Mouse (Mus musculus) embryonic facial prominence, embryonic 12.5 days (tissue): ENCODE measurements around the gene Adamts16. TPM values are rescaled to one million over a fixed set of nuclear protein-coding genes. Genes with fewer than 3 reads are reported as not detected.

Experiments used
- ATAC-seq: fragments of 200-750 bp; cut with Nextera tagmentation; 2 replicates; pipeline ENCODE4 v1.8.0; 2017; ENCODE audit not compliant: insufficient number of reproducible peaks, insufficient read depth, low FRiP score, low TSS enrichment
- H3K27ac ChIP-seq: fragments of 300-500 bp; sonication (generic); 2 replicates; pipeline ENCODE4 v1.5.1; 2016; ENCODE audit warnings: mild to moderate bottlenecking
- H3K27me3 ChIP-seq: fragments of 300-500 bp; sonication (generic); 2 replicates; pipeline ENCODE4 v1.6.1; 2016; ENCODE audit warnings: mild to moderate bottlenecking, moderate library complexity
- H3K36me3 ChIP-seq: fragments of 300-500 bp; sonication (generic); 2 replicates; pipeline ENCODE4 v1.6.1; 2016; ENCODE audit warnings: mild to moderate bottlenecking
- H3K4me1 ChIP-seq: fragments of 300-500 bp; sonication (generic); 2 replicates; pipeline ENCODE4 v1.6.1; 2016
- H3K4me2 ChIP-seq: fragments of 300-500 bp; sonication (generic); replicated peaks from 2 replicates; pipeline ENCODE4 v1.6.1; 2016; ENCODE audit warnings: mild to moderate bottlenecking, moderate library complexity
- H3K4me3 ChIP-seq: fragments of 300-500 bp; sonication (generic); 2 replicates; pipeline ENCODE4 v1.5.1; 2016; ENCODE audit warnings: mild to moderate bottlenecking
- H3K9ac ChIP-seq: fragments of 300-500 bp; sonication (generic); 2 replicates; pipeline ENCODE4 v1.6.1; 2016; ENCODE audit warnings: mild to moderate bottlenecking, moderate library complexity
- H3K9me3 ChIP-seq: fragments of 300-500 bp; sonication (generic); 2 replicates; pipeline ENCODE4 v1.6.1; 2016; ENCODE audit warnings: mild to moderate bottlenecking, moderate library complexity
- WGBS: fragments of 180-500 bp; shearing (Covaris S2); methylation state at CpG from one replicate; pipeline ENCODE4 v1.1.7; 2016; 5-methylcytosine and 5-hydroxymethylcytosine counted together
- polyA plus RNA-seq: library from polyadenylated mRNA; unstranded; fragments of >200 nt; fragmentation: Nextera tagmentation; extraction: Ambion mirVana; gene quantifications from 2 replicates; pipeline ENCODE4 v1.2.1, GENCODE M21; 2016

Adamts16 gene
- polyA plus RNA-seq, 1 experiment from 2014 or later, result 1.3 TPM

DNA sequence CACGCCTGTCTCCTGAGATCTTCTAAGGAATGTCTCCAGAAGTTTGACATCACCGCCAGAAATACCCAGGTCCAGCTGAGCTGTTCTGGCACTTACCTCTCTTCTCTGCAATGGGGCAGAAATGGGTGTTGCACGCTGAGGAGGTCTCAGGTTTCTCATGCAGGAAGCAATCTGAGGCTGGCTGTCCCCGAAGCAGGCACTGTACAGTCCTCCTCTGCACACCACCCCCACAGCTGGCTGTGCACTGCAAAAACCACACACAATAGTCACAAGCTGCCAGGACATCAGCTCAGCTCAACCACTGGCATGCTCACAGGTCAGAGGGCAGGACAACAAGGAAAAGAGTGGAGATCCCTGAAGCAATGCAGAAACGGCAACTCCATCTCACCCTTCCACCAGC is 111.6 kb downstream of the Adamts16 start:
- 29% methylated on average over 5 of the region's 5 CpGs for WGBS
- Histone ChIP-seq H3K9me3 (no peaks in the 10 kb centered on the region), H3K4me2 (no peak overlapping the region), H3K4me1 (peaks cover 14% of the 10 kb centered on the region; the same call in 1 of the 2 replicates), H3K36me3 (no peaks in the 10 kb centered on the region), H3K27me3 (no peaks in the 10 kb centered on the region), H3K27ac (no peak overlapping the region), H3K4me3 (no peak overlapping the region), H3K9ac (no peak overlapping the region)
- 0 out of 2 replicates have a peak, but pooled peaks have one; percentile 65 for ATAC-seq

DNA sequence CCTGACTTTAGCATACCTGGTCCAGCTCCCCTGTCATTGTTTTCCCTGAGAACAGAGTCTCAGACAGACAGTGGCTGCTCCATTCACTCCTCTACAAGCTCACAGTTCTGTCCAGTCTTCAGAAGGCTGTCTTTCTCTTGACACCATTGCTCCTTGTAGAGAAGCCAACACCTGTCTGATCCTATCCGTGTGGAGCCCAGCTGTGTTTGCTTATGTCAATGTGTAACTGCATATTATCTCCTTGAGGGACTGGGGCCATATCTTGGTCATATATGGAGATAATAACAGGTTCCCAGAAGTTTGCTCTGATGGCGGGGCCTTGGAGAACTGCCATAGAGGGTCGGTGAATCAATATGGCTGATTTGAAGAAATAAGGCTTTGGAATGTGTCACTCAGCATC is 115.4 kb downstream of the Adamts16 start:
- H3K36me3 ChIP-seq, result no peaks in the 10 kb centered on the region
- H3K27me3 ChIP-seq, result no peaks in the 10 kb centered on the region
- H3K9ac ChIP-seq, result no peak overlapping the region
- no peak overlapping the region for H3K27ac ChIP-seq
- H3K4me1 ChIP-seq, result peaks cover 7% of the 10 kb centered on the region; the same call in 1 of the 2 replicates
- 86% methylated on average over 3 of the region's 3 CpGs for WGBS
- no peak overlapping the region for H3K4me3 ChIP-seq
- no peak overlapping the region for H3K4me2 ChIP-seq
- no peak for ATAC-seq
- H3K9me3 ChIP-seq, result no peaks in the 10 kb centered on the region

DNA sequence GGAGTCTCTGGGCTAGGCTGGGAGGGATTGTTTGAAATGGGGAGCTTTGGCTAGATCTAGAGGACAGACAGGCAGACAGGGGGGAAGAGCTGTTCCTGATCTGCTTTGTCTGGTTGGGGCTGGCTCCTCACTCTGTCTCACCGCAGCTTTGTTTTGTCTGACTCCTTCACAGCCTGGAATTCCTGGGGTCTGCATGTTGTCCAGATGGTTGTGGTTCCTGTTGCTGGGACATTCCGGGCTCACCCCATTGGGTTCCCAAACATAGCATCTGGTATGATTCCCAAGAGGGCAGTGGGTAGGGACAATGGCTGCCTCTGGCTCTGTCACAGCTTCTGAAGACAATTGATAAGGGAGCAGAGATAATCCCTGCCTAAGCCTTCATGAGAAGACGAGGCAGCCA is 117.0 kb downstream of the Adamts16 start:
- 42% methylated on average over 3 of the region's 3 CpGs for WGBS

DNA sequence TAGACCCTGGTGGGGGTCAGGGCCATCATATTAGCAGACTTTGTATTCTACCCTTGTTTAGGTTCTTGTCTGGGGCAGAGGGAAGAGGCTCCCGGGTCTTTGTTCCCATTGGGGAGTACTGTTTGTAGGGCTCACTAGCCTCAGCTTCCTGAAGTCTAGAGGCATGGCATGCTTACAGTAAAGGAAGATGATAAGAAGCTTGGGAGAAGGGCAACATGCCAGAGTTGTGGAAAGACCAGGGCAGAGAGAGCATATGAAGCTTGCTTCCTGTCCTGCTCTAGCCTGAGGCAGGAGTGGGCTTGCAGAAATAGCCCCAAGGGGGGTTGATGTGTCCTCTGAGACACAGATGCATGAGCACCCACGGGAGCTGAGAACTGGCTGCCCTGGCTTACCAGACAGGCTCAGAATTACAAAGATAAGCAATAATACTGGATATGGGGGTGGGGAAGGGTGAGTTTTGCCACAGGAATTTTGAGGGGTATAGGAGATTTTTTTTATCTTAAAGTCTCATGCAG is 117.4 kb downstream of the Adamts16 start:
- H3K36me3 ChIP-seq, result no peaks in the 10 kb centered on the region
- 72% methylated on average over 2 of the region's 2 CpGs for WGBS
- H3K4me3 ChIP-seq, result no peak overlapping the region
- H3K27me3 ChIP-seq, result no peaks in the 10 kb centered on the region
- no peak overlapping the region for H3K9ac ChIP-seq
- no peaks in the 10 kb centered on the region for H3K9me3 ChIP-seq
- H3K27ac ChIP-seq, result 0 out of 2 replicates have a peak overlapping the region, but pooled peaks have one; percentile 2
- no peaks in the 10 kb centered on the region for H3K4me1 ChIP-seq
- ATAC-seq, result no peak
- H3K4me2 ChIP-seq, result no peak overlapping the region

More for the DNA sequence above, 117.0 kb downstream of the Adamts16 start:
- no peaks in the 10 kb centered on the region for H3K36me3 ChIP-seq
- H3K4me2 ChIP-seq, result no peak overlapping the region
- no peak overlapping the region for H3K4me3 ChIP-seq
- no peaks in the 10 kb centered on the region for H3K27me3 ChIP-seq
- H3K9ac ChIP-seq, result no peak overlapping the region
- H3K27ac ChIP-seq, result 0 out of 2 replicates have a peak overlapping the region, but pooled peaks have one; percentile 2
- H3K4me1 ChIP-seq, result no peaks in the 10 kb centered on the region
- ATAC-seq, result no peak
- H3K9me3 ChIP-seq, result no peaks in the 10 kb centered on the region

DNA sequence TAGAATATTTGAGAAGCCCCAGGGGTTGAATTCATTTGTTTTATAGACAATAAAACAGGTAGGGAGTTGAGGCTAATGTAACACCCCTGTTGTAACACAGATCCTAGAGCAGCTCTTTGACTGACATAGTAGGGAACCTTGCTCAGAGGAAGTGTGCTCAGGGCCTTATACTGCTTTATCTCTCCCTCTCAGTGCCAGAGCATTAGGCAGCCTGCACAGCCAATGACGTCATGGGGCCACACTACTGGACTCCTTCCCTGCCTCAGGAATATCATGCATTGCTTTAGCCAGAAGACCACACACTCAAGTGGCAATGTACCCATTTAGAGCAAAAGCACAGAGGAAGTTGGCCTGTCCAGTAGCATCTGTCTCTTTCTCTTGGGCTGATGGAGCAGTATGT is 121.6 kb downstream of the Adamts16 start:
- WGBS, result 63% methylated on average over 1 of the region's 1 CpGs

DNA sequence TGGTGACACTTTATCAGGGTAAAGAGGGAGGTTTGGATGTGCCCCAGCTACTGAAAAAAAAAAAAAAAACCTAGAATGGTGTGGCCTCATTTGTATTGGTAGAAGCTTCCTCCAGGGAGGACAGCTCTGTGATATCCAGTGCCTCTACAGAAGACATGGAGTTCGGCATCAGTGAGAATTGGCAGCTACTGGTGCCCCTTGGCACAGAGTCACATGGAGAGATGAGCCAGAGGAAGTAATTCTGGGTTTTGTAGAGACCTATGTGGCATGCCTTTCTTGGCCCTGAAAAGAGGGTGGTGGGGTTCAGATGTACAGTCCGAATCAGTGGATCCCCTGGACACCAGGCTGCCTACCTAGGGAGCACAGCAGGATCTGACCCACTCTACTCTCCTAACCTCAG is 122.8 kb downstream of the Adamts16 start:
- no peak overlapping the region for H3K4me2 ChIP-seq
- H3K9me3 ChIP-seq, result no peaks in the 10 kb centered on the region
- no peak for ATAC-seq
- H3K4me1 ChIP-seq, result no peaks in the 10 kb centered on the region
- no peaks in the 10 kb centered on the region for H3K27me3 ChIP-seq
- WGBS, result 74% methylated on average over 2 of the region's 2 CpGs
- H3K4me3 ChIP-seq, result no peak overlapping the region
- H3K9ac ChIP-seq, result no peak overlapping the region
- no peaks in the 10 kb centered on the region for H3K36me3 ChIP-seq
- no peak overlapping the region for H3K27ac ChIP-seq

More for the DNA sequence above, 121.6 kb downstream of the Adamts16 start:
- Histone ChIP-seq H3K36me3 (no peaks in the 10 kb centered on the region), H3K4me1 (no peaks in the 10 kb centered on the region), H3K4me3 (no peak overlapping the region), H3K4me2 (no peak overlapping the region), H3K9ac (no peak overlapping the region), H3K27me3 (no peaks in the 10 kb centered on the region), H3K9me3 (no peaks in the 10 kb centered on the region), H3K27ac (no peak overlapping the region)
- no peak for ATAC-seq

DNA sequence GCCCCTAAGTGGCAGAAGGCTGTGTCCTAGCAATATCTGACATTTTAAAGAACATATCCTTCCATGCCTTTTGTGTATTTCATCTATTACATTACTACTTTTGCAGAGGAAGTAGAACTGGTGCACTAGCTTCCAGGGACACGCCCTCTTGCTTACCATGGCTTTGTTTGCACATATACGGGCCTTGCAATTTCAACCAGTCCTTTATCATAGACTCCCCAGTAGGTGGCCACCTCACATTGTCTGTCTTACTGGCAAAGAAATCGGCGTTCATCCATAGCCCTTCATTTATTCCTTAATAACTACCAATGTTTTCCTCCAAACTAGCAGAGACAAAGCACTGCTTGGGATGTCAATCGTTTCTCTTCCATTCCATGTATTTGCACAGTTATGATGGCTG is 125.6 kb downstream of the Adamts16 start:
- no peak for ATAC-seq

DNA sequence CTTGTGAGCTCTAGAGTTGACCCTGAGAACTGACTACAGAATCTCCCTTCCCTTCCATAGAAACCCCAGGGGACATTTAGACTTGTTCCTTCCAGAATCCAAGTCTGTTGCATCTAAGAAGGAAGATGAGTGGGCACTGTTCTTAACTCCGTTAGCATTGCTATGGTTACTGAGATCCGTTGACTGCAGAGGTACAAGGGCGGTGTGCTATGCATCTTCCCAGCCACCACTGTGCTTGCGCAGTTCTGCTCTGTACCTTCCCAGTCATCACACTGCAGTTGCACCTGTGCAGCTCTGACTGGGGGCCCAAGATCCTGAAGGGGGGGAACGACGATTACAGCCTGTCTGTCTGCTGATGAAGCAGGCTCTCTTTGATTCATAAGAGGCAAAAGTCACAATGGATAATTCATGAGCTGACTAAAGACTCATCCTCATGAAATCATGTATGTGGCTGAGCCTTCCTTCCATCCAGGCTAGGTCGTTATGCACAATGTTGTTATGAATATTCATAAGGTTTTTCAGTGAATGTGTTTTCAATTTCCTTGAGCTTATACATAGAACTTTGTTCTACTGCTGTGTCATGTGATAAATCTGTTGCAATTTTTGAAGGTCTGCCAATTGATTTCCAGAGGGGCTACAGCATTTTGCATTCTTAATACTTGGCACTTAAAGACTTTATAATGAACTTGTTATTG is 127.4 kb downstream of the Adamts16 start:
- H3K9me3 ChIP-seq, result no peaks in the 10 kb centered on the region
- H3K4me2 ChIP-seq, result no peak overlapping the region
- no peak for ATAC-seq
- no peaks in the 10 kb centered on the region for H3K27me3 ChIP-seq
- H3K4me1 ChIP-seq, result no peaks in the 10 kb centered on the region; the same call in 1 of the 2 replicates
- no peak overlapping the region for H3K4me3 ChIP-seq
- WGBS, result 80% methylated on average over 7 of the region's 7 CpGs
- H3K36me3 ChIP-seq, result no peaks in the 10 kb centered on the region
- no peak overlapping the region for H3K27ac ChIP-seq
- H3K9ac ChIP-seq, result no peak overlapping the region

More for the DNA sequence above, 125.6 kb downstream of the Adamts16 start:
- WGBS, result 75% methylated on average over 5 of the region's 5 CpGs
- no peaks in the 10 kb centered on the region for H3K9me3 ChIP-seq
- no peaks in the 10 kb centered on the region for H3K4me1 ChIP-seq
- no peak overlapping the region for H3K4me3 ChIP-seq
- H3K27ac ChIP-seq, result no peak overlapping the region
- no peaks in the 10 kb centered on the region for H3K27me3 ChIP-seq
- H3K9ac ChIP-seq, result no peak overlapping the region
- no peak overlapping the region for H3K4me2 ChIP-seq
- no peaks in the 10 kb centered on the region for H3K36me3 ChIP-seq

DNA sequence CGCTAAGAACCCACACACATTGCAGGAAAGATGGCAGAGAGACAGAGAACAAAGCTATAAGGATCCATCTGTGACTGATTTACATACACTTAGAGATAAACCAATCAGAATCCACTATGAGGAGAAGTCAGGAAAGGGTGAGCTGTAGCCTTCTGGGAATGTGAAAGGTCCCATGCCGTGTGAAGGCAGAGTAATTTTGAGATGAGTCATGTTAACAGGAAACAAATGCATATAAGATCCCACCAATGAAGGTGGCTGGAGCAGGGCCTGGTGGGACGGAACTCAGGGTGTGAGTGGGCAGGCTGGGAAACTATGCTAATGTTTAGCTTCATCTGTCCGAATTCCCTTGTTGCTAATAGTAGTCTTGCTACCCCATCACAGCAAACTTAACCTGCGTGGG is 128.3 kb downstream of the Adamts16 start:
- no peaks in the 10 kb centered on the region; the same call in 1 of the 2 replicates for H3K4me1 ChIP-seq
- ATAC-seq, result no peak
- no peak overlapping the region for H3K4me3 ChIP-seq
- no peaks in the 10 kb centered on the region for H3K36me3 ChIP-seq
- H3K27ac ChIP-seq, result no peak overlapping the region
- 64% methylated on average over 5 of the region's 5 CpGs for WGBS
- H3K9me3 ChIP-seq, result no peaks in the 10 kb centered on the region
- no peak overlapping the region for H3K4me2 ChIP-seq
- no peaks in the 10 kb centered on the region for H3K27me3 ChIP-seq
- no peak overlapping the region for H3K9ac ChIP-seq

DNA sequence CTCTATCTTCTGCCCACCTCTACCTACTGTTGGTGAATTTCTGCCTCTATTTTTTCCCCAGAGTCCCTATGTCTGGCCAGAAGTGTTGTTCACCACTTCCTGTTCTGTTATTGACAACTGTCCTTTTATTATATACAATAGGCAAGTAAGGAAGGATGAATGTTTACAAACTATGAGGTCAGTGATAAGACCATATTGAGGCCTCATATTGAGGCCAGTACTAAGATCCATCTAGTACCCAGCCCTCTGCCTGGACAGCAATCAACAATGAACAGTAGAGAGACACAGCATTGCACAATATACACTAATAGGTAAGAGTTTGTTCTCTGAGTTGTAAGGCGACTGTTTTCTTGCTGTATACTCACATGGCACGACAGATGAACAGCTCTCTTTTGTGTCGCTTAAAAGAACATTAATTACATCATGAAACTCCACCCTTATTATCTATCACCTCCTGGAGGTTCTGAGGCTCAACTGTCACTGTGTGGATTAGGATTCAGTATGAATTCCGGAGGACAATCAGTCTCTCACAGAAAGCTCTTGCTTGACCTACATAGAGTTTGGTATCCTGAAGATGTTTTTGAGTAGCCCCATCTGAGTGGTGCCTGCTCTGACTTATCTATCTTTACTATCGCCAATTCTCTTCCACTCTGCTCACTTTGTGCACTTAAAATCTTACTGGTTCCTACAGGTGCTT is 134.3 kb downstream of the Adamts16 start:
- ATAC-seq, result no peak
- no peak overlapping the region for H3K9ac ChIP-seq
- 87% methylated on average over 5 of the region's 5 CpGs for WGBS
- no peak overlapping the region for H3K4me2 ChIP-seq
- no peak overlapping the region for H3K27ac ChIP-seq
- H3K4me3 ChIP-seq, result no peak overlapping the region
- H3K4me1 ChIP-seq, result no peaks in the 10 kb centered on the region; the same call in 1 of the 2 replicates
- H3K36me3 ChIP-seq, result no peaks in the 10 kb centered on the region
- no peaks in the 10 kb centered on the region for H3K27me3 ChIP-seq
- H3K9me3 ChIP-seq, result no peaks in the 10 kb centered on the region

DNA sequence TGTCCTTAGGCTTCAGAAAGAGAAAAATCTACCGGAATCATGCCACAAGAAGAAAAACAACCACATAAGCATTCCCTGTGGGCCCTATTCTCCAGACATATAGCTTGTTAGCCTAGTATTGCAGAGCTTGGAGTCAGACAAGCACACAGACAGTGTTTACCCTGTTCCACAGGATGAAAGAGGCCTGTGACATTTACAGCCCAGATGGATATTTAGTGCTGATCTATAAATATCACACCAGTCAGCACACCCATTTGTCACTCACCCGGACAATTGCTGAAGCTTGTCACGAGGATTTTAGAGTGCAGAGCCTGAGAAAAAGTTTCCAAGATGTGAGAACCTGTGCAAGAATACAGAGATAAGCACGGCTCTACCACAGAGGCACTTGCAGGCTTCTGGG is 138.7 kb downstream of the Adamts16 start:
- Histone ChIP-seq H3K4me2 (no peak overlapping the region), H3K9me3 (no peaks in the 10 kb centered on the region)
- ATAC-seq, result no peak

More for the DNA sequence above, 138.7 kb downstream of the Adamts16 start:
- Histone ChIP-seq H3K9ac (no peak overlapping the region), H3K36me3 (no peaks in the 10 kb centered on the region), H3K27me3 (no peaks in the 10 kb centered on the region), H3K27ac (no peak overlapping the region), H3K4me3 (no peak overlapping the region), H3K4me1 (no peaks in the 10 kb centered on the region)
- 70% methylated on average over 4 of the region's 4 CpGs for WGBS
